Mouse (Mus musculus): ENCODE results near the gene Upf1. TPM values are rescaled to one million over a fixed set of nuclear protein-coding genes. Genes with fewer than 3 reads are reported as not detected.
A peak's percentile ranks its signal among the peaks of the same experiment; 100 is the strongest.

Gene Upf1
- 10 to 100 TPM; 13.6 to 17.4 (median 14.2) TPM for polyA plus RNA-seq (2017; shearing (Covaris generic))

GRCm38 (mm10) chr8:70353194-70353817, at the start of gene Upf1:
Upf1 (minus strand) TSS chr8:70353278.
- peak; percentile 84 for ATAC-seq

DNA sequence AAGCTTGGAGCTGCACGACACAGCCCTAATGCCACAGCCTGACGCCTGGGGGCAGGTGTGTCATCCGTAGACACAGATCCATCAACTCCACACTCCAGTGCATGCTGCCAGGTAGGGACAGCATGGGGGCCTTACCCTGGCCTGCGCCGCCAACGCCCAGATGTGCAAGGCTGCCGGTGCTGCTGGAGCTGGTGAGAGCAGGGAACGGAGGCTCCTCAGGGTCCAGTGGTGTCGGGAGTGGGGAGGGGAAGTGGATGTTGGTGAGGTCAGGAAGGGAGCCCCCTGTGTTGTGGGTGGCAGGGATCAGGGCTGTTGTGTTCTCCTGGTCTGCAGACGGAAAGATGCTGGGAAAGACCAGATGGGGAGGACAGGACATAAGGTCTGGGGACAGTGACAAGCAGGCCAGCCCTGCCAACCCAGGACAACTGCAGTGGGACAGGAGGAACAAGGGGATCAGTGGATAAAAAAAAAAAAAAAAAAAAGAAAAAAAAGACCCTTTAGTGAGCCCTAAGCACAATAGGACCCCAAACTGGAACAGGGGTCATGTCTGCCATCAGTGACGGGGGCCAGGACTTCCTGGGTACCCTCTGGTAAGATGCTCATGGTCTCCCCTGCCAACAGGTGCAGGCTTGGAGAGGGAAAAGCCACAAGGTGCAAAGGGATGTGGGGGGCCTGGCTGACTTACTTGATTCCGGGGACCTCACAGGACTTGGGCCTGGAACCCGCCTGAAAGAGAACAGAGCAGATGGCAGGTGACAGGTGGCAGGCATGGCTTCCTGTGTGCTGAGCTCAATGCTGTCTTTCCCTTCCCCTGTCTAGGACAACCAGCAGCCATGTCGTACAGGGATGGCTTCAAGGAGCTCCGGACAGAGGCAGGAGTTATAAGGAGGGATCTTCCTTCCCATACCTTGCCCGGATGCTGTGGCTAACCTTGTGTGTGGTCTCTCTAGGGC, 44.8 kb upstream of the Upf1 start:
- no peak for ATAC-seq

GRCm38 (mm10) chr8:70396184-70396583, 43.1 kb upstream of the Upf1 start:
- no peak for ATAC-seq

GRCm38 (mm10) chr8:70395649-70396048, 42.6 kb upstream of the Upf1 start:
- no peak for ATAC-seq

GRCm38 (mm10) chr8:70394269-70394998, 41.4 kb upstream of the Upf1 start:
- no peak for ATAC-seq

- no peak for ATAC-seq
Measured at GRCm38 (mm10) chr8:70393087-70393486, 40.0 kb upstream of the Upf1 start.

DNA sequence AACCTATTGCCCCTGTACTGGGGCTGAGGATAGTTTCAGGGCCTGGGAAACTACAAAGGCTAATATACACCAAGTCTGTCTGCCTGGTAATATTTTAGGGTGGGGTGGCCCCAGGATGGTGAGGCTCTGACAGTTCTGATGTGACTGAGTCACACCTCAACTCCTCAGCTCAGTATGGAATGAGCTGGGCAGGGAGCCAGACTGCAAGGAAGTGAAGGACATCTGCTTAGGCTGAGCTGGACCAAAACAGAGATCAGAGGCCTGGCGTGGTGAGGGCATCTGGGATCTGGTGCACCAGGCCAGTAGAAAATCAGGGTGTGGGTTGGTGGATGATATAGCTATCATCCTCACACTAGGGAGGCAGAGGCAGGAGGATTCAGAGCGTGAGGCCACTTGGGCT, 36.6 kb upstream of the Upf1 start:
- ATAC-seq = no peak

DNA sequence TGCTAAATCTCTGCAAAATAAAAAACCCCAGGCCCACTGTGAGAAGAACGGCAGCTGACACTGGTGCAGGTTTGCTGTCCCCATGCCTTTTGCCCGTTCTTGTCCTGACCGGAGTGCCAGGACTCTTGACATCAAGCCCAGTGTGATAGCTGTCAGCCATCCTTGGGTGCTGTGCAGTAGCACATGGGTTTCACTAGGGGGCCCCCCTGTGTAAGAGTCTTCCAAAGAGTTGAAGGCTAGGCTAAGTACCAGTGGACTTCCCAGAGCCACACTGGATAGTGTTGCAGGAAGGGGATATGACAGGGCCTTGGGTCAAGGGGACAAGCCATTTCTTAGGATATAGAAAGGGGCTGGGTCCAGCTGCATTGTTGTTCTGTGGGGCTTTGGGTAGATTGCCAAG, 30.2 kb upstream of the Upf1 start:
- ATAC-seq = peak; percentile 77

- no peak for ATAC-seq
Measured at GRCm38 (mm10) chr8:70380069-70380468, 27.0 kb upstream of the Upf1 start.

- no peak for ATAC-seq
Measured at GRCm38 (mm10) chr8:70377049-70377448, 24.0 kb upstream of the Upf1 start.

GRCm38 (mm10) chr8:70376275-70376741, 23.2 kb upstream of the Upf1 start:
- ATAC-seq = no peak

DNA sequence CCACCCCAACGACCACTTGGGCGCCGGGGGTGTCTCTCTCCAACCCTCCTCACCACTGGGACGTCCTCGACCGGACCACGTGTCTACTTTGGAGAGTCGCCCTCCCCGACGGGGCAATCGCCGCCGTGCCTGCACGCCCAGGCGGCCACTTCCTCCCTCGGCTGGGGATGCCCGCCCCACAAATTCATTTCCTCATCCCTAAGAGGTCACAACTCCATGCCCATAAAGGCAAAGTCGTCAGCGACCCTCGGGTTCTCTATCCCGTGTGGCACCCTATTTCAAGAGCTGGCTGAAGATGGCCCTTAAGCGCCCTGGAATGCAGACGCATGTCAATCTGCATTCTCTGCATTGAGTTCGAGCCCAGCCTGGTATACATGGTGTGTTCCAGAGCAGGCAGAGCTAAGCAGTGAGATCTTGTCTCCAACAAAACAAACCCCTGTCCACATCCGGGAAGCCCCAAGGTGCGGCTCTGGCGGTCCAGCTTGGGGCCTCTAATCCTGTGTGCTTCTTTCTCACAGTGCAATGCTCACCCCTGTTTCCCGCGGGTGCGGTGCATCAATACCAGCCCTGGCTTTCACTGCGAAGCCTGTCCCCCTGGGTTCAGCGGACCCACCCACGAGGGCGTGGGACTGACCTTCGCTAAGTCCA, 22.3 kb upstream of the Upf1 start:
- no peak for ATAC-seq

DNA sequence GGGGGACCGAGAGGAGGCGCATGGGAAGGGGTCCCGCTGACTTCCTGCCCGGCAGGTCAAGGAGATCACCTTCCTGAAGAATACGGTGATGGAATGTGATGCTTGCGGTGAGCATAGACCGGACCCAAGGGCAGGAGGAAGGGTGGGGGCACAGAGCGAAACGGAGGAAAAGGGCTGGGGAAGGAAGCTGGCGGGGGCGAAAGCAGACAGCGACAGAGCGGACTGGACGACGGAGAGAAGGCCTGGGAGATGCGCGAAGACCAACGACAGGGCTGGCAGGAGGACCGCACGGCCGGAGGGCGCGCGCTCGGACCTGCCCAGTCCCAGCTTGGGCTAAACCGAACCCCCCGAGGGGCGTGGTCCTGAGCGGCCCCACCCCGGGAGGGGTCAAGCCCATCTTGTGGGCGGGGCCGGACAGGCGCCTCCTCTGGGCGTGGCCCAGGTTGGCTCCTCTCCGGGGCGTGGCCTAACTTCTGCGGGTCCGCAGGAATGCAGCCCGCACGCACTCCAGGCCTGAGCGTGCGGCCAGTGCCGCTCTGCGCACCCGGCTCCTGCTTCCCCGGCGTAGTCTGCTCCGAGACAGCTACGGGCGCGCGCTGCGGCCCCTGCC, 21.3 kb upstream of the Upf1 start:
- ATAC-seq = no peak

GRCm38 (mm10) chr8:70373397-70374317, 20.6 kb upstream of the Upf1 start, which contains the start of gene Comp:
Comp (plus strand) TSS chr8:70373558.
- no peak for ATAC-seq

GRCm38 (mm10) chr8:70371951-70372350, 18.9 kb upstream of the Upf1 start:
- ATAC-seq = no peak

- no peak for ATAC-seq
Measured at GRCm38 (mm10) chr8:70370476-70370875, 17.4 kb upstream of the Upf1 start.

GRCm38 (mm10) chr8:70366588-70366987, 13.5 kb upstream of the Upf1 start:
- no peak for ATAC-seq

- ATAC-seq = no peak
Measured at GRCm38 (mm10) chr8:70364066-70364465, 11.0 kb upstream of the Upf1 start.

- no peak for ATAC-seq
Measured at GRCm38 (mm10) chr8:70361484-70362032, 8.5 kb upstream of the Upf1 start.

DNA sequence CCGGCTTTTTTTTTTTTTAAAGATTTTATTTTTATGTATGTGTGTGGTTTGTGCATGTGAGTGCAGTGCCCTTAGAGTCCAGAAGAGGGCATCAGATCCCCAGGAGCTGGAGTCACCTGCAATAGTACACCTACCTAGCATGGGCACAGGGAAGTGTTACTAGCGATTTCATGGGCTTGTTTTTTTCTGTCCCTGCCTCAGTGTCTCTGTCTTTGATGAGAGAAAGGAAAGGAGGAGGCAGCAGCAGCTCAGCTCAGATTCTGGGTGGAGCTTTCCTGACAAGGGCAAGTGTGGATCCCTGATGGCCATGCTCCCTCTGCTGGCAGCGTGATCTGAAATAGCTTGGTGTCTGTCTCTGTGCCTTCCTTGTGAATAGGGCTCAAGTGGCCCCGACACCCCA, 7.7 kb upstream of the Upf1 start:
- no peak for ATAC-seq

- no peak for ATAC-seq
Measured at GRCm38 (mm10) chr8:70359411-70359810, 6.3 kb upstream of the Upf1 start.
